Mouse (Mus musculus) spleen, adult 12 weeks (tissue): ENCODE measurements at regions not wholly inside any gene's neighbourhood (a gene's known extent, or its start where the extent isn't known, plus 50 kb on each side); places are given as distances from the start of the nearest gene placed in this dataset.
"Not testable (repeated sequence)": the region's sequence is repeated elsewhere in the genome, so short reads cannot be mapped to it uniquely, and the experiment has no call there.

Experiments used
- DNase-seq: peaks from one replicate; pipeline ENCODE4 v3.0.0; 2022; ENCODE audit warnings: low spot score

DNA sequence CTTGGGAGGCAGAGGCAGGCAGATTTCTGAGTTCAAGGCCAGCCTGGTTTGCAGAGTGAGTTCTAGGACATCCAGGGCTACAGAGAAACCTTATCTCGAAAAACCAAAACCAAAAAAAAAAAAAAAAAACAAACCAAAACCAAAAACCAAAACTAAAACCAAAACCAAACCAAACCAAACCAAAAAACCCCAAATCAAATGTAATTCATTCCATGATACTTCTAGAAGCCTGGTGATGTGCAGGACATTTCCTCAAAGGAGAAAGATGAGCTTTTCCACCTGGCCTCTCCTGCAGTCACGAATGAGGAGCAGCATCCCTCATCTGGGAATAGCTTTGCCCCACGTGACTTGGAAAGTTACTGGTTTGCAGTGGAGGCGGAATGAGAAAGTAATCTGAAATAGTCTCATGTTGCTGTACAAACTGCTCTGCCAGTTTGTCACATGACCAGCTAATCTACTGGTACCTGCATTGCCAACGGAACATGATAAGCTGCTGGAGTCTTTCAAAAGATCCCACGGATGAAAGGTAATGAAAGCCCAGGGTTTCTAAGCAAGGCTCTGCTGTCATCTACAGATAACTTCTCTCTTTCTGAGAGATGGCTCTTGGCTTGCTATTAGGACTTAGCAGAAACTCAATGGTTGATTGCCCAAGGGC lies 127.8 kb upstream of the Max start:
- no peak for DNase-seq

DNA sequence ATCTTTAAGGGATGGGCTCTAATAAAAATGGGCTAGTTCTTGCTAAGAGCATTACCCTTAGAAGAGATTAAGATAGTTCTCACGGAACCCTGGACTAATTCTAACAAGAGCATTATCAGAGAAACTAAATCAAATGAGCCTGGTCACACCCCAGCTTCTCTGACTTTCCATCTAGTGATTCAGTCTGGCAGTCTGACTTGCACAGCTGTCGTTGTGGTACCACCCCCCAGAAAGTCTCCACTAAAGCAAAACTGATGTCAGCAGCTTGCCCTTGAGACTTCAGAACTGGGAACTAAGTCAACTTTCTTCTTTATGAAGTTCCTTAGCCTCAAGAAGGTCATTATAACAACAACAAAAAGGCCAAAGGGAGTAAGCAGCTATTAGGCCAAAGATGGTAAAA lies 126.5 kb upstream of the Max start:
- no peak for DNase-seq

DNA sequence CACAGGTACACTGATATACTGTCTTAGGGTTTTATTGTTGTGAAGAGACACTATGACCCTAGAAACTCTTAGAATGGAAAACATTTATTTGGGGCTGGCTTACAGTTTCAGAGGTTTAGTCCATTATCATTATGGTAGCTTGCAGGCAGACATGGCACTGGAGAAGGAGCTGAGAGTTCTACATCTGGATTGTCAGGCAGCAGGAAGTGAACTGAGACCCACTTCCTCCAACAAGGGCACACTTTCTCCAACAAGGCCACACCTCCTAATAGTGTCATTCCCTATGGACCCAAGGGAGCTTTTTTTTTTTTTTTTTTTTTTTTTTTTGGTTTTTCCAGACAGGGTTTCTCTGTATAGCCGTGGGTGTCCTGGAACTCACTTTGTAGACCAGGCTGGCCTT lies 124.9 kb upstream of the Max start:
- not testable (repeated sequence) for DNase-seq

DNA sequence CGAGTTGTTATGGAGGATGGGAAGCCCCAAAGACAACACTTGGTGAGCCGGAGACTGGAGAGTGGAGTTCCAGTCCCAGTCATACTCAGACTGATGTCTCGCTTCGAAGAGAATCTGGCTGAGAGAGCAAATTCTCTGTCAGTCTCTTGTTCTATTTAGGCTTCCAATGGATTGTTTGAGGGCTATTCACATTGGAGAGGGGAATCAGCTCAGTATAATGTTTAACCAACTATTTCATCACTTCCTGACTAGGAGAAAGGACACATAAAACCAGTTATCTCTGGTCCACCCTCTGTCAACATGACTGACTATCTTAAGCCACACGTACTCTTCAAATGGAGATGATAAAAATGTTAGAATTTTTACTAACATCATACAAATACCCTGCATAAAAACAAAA lies 123.9 kb upstream of the Max start:
- no peak for DNase-seq

DNA sequence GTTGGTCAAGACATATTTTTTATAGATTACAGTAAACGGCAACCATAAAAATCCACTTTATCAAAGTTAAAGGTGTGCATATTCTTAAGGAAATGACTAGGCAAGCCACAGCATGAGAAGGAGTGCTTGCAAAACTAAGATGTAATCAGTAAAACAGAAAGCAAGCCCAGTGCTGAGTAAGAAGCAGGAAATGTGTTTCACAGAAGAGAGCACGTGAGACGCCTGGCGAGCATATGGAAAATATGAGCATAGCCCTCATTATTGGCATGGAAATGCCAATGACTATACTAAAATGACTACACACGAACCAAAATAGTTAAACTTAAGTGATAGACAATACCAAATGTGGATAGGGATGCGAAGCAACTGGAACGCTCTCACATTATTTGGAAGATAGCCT lies 123.2 kb upstream of the Max start:
- no peak for DNase-seq

DNA sequence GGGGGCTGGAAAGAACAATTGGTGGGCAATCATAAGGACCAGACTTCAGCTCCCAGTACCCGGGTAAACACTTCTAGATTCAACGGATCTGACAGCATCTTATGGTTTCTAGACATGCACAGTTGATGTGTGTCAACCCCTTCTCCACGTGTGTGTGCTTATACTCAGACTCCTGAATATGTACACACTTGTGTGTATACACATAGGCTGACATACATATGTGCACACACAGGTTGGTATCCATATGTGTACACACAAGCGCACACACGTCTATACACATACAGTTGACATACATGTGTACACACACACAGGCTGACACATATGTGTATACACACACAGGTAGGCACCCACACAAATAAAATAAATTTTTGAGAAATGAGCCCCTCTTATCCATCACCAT lies 122.7 kb upstream of the Max start:
- no peak for DNase-seq

DNA sequence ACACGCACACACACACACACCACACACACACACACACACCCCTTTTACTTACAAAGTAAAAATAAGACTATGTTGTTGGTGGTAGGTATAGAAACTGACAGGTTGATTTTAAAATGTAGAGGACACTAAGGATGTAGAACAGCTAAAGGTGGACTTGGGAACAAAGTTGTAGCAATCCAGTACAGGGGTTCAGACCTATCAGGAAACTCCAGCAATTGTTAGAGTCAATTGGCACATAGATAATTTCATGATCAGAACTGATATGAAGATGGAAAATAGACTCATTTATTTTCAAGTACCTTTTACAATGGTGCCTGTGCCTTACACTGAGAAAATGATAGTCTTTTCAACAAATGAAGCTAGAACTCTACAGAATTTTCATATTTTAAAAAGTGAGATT lies 122.3 kb upstream of the Max start:
- DNase-seq = no peak

DNA sequence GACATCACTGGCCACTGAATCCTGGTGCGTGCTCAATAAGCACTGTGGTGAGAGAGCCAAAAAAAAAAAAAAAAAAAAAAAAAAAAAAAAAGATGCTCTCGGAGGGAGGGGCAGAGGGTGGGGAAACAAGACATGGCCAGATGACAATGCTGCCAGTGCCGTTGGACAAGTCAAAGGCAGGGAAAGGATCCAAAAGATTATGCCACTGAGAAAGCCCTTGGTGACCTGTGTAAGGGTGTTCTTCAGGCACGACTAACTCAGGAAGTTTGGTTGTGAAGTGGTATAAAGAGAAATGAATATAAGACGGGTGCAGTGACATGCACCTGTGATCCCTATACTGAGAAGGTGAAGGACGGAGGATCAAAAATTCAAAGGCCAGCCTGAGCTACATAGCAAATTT lies 121.8 kb upstream of the Max start:
- DNase-seq = no peak

DNA sequence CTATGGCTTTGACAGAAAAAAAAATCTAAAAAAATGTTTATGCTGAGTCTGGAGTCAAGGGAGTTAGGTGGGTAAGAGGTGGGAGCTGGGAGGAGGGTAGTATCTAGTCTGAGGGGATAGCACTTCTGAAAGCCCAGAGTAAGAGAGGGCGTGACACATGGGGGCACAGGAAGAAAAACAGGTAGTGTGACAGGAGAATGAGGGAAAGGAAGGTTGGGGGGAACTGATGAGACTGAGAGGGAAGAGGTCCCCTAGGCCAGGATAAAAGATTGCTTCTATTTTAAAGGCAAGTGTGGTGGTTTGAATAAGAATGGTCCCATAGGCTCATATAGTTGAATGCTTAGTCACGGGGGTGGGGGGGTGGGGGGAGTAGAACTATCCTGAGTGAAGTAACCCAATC lies 119.8 kb upstream of the Max start:
- DNase-seq = no peak

DNA sequence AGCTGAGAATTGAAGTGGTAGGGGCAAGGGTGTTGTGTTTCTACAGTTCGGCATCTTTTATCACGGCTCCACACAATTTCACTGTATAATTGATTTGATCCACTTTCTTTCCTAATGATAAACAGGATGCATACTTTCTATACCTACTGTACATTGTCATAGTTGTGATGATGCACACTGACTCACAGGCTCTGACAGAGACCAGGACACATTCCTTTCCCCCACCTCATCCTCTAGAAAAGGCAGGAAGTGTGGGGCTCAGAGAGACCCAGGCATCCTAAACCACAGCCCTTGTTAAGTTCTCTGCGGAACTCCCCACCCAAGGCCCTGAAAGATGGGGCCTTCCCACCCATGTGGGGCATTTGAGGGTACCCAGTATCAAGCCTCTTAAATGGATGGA lies 117.5 kb upstream of the Max start:
- no peak for DNase-seq

DNA sequence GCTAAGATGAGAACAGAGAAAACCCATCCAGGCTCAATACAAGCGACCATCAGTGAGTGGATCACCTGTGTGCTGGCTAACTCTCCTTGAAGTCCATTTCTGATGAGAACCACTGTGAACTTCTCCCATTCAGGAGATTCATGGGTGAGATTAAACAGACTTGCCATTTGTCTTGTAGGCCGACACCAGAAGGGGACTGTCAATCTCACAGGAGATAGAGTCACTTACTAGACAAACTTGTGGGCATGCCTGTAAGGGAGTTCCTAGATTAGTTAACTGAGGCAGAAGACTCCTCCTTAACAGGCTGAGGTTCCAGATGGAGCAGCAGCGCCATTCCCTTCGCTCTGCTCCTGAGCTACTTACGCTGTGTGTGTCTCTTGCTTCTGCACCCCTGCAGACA lies 114.7 kb upstream of the Max start:
- no peak for DNase-seq

DNA sequence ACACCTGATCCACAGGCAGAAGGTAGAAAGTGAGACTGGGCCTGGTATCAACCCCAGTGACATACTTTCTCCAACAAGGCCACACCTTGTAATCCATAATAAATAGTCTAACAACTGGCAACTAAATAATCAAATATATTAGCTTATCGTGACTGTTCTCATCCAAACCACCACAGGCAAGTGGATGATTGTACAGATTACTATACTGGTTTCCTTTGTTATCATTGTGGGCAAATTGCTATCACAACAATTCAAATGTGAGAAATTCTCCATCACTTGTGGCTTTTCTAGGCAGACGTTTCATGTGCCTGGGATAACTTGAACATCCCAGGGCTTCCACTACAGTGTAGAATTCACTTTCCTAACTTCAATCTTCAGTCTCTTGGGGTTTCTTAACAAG lies 112.6 kb upstream of the Max start:
- DNase-seq = no peak

DNA sequence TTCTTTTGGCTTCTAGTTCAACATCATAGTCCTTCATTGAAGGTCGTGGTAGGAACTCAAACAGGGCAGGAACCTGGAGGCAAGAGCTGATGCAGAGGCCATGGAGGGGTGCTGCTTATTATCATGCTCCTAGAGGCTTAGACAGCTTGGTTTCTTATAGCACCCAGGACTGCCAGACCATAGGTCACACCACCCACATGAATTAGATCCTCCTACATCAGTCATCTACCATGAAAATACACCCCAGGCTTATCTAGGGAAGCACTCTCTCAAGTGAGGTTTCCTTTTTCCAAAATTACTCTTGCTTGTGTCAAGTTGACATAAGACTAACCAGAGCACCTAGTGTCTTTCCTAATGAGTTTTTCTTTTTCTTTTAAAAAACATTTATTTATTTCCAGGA lies 109.7 kb upstream of the Max start:
- DNase-seq = no peak

DNA sequence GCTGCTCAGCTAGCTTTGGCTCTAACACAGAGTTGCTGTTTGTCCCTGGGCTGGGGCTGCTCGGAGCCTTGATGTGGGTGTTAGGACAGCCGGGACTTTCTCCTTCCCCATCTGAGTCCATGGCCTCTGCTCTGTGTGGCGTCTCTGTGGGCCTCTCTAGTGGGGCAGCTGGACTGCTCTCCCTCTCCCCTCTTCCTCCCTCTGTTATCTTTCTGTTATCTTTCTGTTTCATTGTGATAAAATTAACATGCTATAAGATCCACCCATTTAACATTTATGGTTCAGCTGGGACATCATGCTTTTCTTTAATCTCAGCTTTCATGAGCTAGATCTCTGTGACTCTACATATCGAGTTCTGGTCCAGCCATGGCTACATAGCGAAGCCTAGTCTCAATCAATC lies 105.9 kb upstream of the Max start:
- no peak for DNase-seq

DNA sequence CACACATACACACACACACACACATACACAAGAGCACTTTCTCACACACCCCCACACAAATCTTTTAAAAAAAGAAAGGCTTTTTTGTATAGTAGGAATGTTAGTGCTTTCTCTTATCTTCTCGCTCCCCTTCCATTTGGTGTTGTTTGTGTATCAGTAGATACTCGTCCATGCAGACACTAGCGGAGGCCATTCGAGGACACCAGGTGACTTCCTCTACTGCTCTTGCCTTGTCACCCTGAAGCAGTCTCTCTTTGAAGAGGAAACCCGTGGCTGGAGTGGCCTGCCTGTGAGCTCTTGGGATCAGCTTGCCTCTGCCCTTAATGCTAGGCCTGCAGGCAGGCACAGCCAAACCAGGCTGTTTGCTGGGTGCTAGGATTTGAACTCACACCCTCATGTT lies 105.1 kb upstream of the Max start:
- DNase-seq = no peak

DNA sequence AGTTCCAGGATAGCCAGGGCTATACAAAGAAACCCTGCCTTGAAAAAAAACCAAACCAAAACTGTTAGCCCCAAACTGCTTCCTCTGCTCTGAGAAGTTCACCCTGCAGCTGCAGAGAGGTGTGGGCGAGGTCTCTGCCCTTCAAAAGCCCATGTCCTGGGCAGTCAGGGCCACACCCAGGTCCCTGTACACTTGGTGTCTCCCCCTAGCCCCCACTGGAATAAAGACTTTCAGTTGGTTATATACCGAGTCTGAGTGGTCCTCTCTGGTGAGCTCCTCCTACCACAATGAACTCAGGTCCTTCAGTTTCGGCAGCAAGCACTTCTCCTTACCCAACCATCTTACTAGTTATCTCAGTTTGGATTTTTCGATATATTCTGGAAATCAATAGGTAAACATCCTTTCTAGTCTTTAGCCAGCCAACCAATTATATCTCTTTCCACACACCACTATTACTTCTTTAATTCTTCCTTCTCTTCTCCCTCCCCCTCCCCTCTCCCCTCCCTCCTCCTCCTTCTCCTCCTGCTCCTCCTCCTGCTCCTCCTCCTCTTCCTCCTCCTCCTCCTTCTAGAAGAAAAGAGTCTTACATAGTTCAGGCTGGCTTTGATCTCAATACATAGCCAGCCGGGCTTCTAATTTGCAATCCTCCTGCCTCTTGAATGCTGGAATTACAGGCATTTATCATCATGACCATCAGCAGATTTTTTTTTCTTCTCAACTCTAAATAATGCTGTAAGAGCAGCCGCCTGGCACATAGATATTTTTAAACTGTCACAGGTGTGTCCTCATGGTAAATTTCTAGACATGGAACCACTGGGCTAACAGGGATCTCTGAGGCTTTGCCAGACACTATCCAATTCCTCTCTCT lies 103.9 kb upstream of the Max start:
- DNase-seq = no peak

DNA sequence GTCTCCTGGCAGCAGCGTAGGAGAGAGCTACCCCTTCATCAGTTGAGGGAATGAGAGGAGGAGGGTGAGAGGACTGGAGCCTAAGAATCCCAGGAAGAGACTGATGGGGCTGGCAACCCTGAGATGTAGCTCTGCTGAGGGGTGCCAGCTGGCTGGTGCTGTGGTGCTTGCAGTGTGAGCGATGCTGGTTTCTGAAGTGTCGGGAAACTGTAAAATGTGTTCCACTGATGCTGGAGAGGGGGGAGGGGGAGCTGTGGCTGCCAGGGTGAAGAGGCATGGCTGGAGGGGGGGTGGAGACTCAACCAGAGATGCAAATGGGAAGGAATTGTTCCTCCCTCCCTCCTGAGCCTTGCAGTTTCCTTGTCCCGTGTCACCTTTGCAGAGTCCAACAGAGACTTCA lies 102.0 kb upstream of the Max start:
- no peak for DNase-seq

DNA sequence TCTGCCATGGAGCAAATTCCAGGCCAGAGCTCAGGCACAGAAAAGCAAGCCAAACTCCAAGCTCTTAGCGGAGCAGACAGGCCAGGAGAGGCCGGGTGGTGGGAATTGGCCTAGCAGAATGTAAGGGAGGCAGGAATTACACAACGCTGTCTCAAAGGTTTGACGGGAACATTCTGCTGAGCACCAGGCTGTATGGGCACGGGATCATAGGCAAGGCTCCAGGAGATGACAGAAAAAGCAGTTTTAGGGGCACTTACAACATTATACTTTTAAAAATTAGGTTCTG lies 99.5 kb upstream of the Max start:
- DNase-seq = no peak

DNA sequence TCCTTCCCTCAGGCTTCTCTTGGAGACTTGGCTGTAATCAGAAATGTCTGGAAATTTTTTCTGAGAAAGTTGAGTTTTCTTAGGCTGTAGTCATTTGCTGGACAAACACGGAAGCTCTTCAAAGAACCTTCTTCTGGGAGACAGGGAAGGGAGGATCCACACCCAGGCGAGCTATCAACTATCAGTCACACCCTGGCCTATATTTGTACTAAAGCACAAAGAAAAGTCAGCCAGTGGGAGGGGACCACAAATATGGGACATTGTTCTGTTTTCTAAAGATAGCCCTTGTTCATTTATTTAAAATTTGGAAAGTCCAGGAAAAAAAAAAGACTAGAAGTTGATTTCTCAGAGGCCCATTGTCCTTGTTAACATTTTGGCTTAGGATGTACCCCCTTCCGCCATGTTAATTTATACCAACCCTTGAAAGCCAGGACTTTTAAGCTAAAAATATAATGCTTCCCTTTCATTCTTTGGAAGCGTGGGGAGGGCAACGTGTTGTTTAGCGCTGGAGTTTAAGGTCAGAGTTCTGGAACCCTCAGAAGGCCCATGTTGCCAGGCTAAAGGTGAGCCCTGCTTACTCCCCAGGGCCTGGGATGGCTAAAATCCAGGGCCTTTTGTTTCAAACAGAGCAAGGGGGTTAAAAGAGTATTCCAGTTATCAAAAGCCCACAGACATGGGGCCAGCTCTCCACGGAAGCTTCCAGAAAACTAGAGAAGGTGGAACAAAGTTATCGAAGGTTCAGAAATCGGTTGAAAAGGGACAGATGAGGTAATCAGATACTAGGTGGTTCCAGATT lies 99.0 kb upstream of the Max start:
- no peak for DNase-seq

DNA sequence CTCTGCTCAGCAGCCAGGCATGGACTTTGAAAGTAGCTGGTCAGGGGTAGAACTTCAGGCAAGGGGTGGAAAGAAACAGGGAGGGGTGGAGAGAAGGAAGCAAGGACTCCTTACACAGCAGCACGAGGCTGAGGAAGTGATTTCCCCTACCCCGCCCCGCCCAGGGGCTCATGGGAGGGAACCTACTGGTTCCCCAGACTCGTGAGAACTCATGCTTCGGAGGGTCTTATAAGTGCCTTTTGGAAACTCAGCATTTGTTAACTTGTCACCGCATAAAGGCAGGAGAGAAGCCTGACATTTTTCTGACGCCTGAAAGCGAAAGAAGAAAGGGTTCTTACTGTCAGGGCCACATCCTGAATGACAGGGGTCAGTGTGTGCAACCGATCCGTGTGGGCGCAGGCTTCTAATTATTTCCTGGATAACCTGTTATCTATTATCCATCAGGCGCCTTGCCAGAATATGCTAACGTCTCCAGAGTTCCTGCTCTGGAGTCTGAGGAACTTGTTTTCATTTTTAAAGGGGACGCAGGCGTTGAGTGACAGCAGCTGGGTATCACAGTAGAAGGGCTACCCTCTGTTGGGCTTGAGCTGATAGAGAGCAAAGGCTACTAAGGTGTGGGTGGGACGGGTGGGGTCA lies 98.2 kb upstream of the Max start:
- no peak for DNase-seq

DNA sequence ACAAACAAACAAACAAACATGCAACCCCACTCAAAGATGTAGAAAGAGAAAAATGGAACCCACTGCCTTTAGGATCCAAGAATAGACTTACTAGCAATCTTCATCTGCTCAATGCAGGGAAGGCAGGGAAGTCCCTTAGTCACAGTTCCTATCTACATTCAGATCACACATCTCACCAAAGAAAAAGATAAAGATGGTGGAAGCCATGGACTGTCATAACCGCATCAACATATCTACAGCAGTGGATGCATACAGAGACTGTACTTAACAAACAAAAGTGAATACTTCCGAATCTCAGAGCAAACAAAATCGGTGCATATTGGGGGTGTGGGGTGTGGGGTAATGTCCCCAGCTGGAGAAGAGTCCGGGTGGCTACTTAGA lies 97.7 kb upstream of the Max start:
- no peak for DNase-seq

DNA sequence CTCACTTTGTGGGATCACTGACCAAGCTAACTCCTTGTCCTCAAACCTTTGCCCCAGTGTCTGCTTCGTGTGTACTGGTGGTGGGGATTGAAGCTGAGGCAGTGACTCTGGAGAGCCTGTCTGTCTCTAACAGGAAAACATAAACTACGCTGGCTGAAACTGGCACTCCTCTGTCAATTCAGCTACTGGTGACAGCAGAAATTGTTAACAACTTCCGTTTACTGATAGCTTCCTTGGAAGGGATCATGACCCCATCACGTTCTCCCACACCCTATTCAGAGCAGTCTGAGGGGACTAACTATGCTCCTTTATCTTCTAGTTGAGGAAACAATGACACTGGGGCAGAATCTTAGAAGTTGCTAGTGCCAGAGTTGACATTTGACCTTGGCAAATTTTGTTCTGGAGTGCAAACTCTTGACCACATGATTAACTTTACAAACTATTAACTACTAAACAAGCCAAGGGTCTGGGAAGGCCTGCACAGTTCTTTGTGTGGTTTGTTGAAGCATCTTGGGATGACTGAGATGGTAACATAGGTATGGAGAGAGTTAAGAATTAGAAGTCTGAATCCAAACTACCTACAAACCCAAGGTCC lies 96.7 kb upstream of the Max start:
- no peak for DNase-seq
